Mouse (Mus musculus): Measurements from ENCODE around the gene Usmg5.

GRCm38 (mm10) chr19:47118634-47119033, 28.2 kb upstream of the Usmg5 start:
- TF ChIP-seq POLR2A (IDR thresholded peaks at IDR 0.05; ENCODE audit: insufficient read length, low read depth) = no peak
- TF ChIP-seq USF1 (IDR thresholded peaks at IDR 0.05; ENCODE audit: low read depth) = no peak
- TF ChIP-seq SRF (IDR thresholded peaks at IDR 0.05; ENCODE audit: control insufficient read depth, insufficient read length, low read depth) = no peak
- no peak for TF ChIP-seq TCF12 (IDR thresholded peaks at IDR 0.05; ENCODE audit: insufficient read depth, poor library complexity, severe bottlenecking)
- TF ChIP-seq E2F4 (IDR thresholded peaks at IDR 0.05; ENCODE audit: insufficient read depth) = no peak
- TF ChIP-seq POLR2AphosphoS2 (IDR thresholded peaks at IDR 0.05; ENCODE audit: insufficient read length, low read depth) = no peak
- TF ChIP-seq REST (IDR thresholded peaks at IDR 0.05; ENCODE audit: insufficient read depth, insufficient read length) = no peak
- TF ChIP-seq MAX (IDR thresholded peaks at IDR 0.05; ENCODE audit: low read depth) = no peak

Measured in myocyte (in vitro differentiated cells).